Mouse (Mus musculus) thymus, adult 2 months (tissue): ENCODE measurements around the gene Arhgef38.

Source experiments
- CTCF ChIP-seq: fragments of 200-500 bp; IDR thresholded peaks from 2 replicates; pipeline ENCODE4 v1.5.1; 2012; ENCODE audit warnings: mild to moderate bottlenecking, control low read depth, low read length, moderate library complexity, borderline replicate concordance; ENCODE audit not compliant: control insufficient read depth, poor library complexity, insufficient read depth; ENCODE audit errors: extremely low read depth
- POLR2A ChIP-seq: fragments of 200-500 bp; IDR thresholded peaks from 2 replicates; pipeline ENCODE4 v1.6.1; 2012; ENCODE audit warnings: mild to moderate bottlenecking, low read length, control low read depth, moderate library complexity; ENCODE audit not compliant: control insufficient read depth, poor library complexity, insufficient read depth; ENCODE audit errors: extremely low read depth

GRCm38 (mm10) chr3:133154683-133155082 is 80.1 kb downstream of the Arhgef38 start:
- TF ChIP-seq POLR2A (no peak), CTCF (no peak)
